Mouse (Mus musculus) ES-E14 (cell line): Measurements from ENCODE around the gene Pgp. TPM values are rescaled to one million over a fixed set of nuclear protein-coding genes. Genes with fewer than 3 reads are reported as not detected.
A peak's percentile ranks its signal among the peaks of the same experiment; 100 is the strongest.

ENCODE experiments used
- DNase-seq: peaks from one replicate; pipeline ENCODE4 v3.0.0-alpha.2; 2013; ENCODE audit warnings: low read depth, low spot score
- H3K27ac ChIP-seq: 2 replicates; pipeline ENCODE4 v1.5.1; 2012; ENCODE audit warnings: low read depth, mild to moderate bottlenecking, low read length, moderate library complexity, mixed read lengths; ENCODE audit not compliant: poor library complexity, insufficient read depth, severe bottlenecking
- H3K36me3 ChIP-seq: 2 replicates; pipeline ENCODE4 v1.6.1; 2012; ENCODE audit warnings: mild to moderate bottlenecking, low read length, moderate library complexity, mixed read lengths; ENCODE audit not compliant: control insufficient read depth, poor library complexity, insufficient read depth, severe bottlenecking
- H3K4me1 ChIP-seq, 2 experiments: fragments of 150-350 bp in 1 of 2; sonication (generic) in 1 of 2; 2 replicates each; pipeline ENCODE4 v1.6.1; 2012; ENCODE audit warnings: low read length in 2 of 2, mild to moderate bottlenecking in 1 of 2, mixed read lengths in 1 of 2; ENCODE audit not compliant: control insufficient read depth in 2 of 2, insufficient read depth in 2 of 2, poor library complexity in 1 of 2
- H3K4me3 ChIP-seq, 2 experiments: fragments of 150-350 bp in 1 of 2; sonication (generic) in 1 of 2; 2 replicates each; pipeline ENCODE4 v1.5.1; 2012; ENCODE audit warnings: low read length in 2 of 2, low read depth in 1 of 2, mild to moderate bottlenecking in 1 of 2, mixed read lengths in 1 of 2; ENCODE audit not compliant: insufficient read depth in 1 of 2, poor library complexity in 1 of 2, severe bottlenecking in 1 of 2
- H3K9ac ChIP-seq: 2 replicates; pipeline ENCODE4 v1.6.1; 2012; ENCODE audit warnings: low read depth, mild to moderate bottlenecking, low read length, mixed read lengths; ENCODE audit not compliant: poor library complexity, insufficient read depth, severe bottlenecking
- H3K9me3 ChIP-seq: fragments of 150-350 bp; sonication (generic); 2 replicates; pipeline ENCODE4 v1.6.1; 2012; ENCODE audit warnings: low read depth, mild to moderate bottlenecking, low read length; ENCODE audit not compliant: control insufficient read depth, insufficient read depth
- CHD2 ChIP-seq: IDR thresholded peaks from 2 replicates; pipeline ENCODE4 v1.6.1; 2014; ENCODE audit warnings: mild to moderate bottlenecking, low read depth, low read length, inconsistent platforms
- HCFC1 ChIP-seq: IDR thresholded peaks from 2 replicates; pipeline ENCODE4 v1.6.1; 2012; ENCODE audit warnings: low read length, inconsistent platforms, borderline replicate concordance; ENCODE audit not compliant: insufficient read depth
- MAFK ChIP-seq: IDR thresholded peaks from 2 replicates; pipeline ENCODE4 v1.6.1; 2014; ENCODE audit warnings: mild to moderate bottlenecking, low read depth, low read length, inconsistent platforms; ENCODE audit not compliant: insufficient read depth
- ZC3H11A ChIP-seq: IDR thresholded peaks from 2 replicates; pipeline ENCODE4 v1.6.1; 2012; ENCODE audit warnings: low read depth, mild to moderate bottlenecking, inconsistent platforms, low read length, borderline replicate concordance
- ZNF384 ChIP-seq: IDR thresholded peaks from 2 replicates; pipeline ENCODE4 v1.6.1; 2012; ENCODE audit warnings: low read depth, low read length, inconsistent platforms
- in situ Hi-C, 2 experiments: fragments of 600-800 bp; cut with MboI; formaldehyde crosslinking; loops; one replicate each; pipeline ENCODE4 v1.15.1; 2025; ENCODE audit warnings: low sequenced_read_pairs in 2 of 2, inconsistent platforms in 1 of 2; ENCODE audit not compliant: unreplicated experiment in 2 of 2
- total RNA-seq: library from RNA; depleted of rRNA; stranded (reverse); fragments of 300-350 nt; gene quantifications from 2 replicates; pipeline ENCODE4 v1.2.3, GENCODE M21; 2012

Gene Pgp
- total RNA-seq, 1 experiment = 16.6 TPM

- Histone ChIP-seq H3K9ac (peak overlapping the region; percentile 78; the same call in 1 of the 2 replicates), H3K27ac (no peak overlapping the region), H3K36me3 (no peaks in the 10 kb centered on the region), H3K4me3 (peak overlapping the region; percentile 87 to 92; a peak in 3 of 4 replicates), H3K9me3 (no peaks in the 10 kb centered on the region), H3K4me1 (peaks cover 4 to 9% of the 10 kb centered on the region in 2 experiments; a peak in 3 of 4 replicates)
- DNase-seq = no peak
- in situ Hi-C loops = no loop called here
- no peak for TF ChIP-seq HCFC1
- no peak for TF ChIP-seq ZC3H11A
- TF ChIP-seq MAFK = no peak
- TF ChIP-seq CHD2 = no peak
- no peak for TF ChIP-seq ZNF384
Measured at GRCm38 (mm10) chr17:24489265-24490030, 19.3 kb downstream of the Pgp start.

- in situ Hi-C loops = no loop called here
- no peak for DNase-seq
- Histone ChIP-seq H3K4me1 (peaks cover 3 to 6% of the 10 kb centered on the region in 2 experiments; a peak in 3 of 4 replicates), H3K9ac (no peak overlapping the region), H3K4me3 (no peak overlapping the region), H3K27ac (no peak overlapping the region), H3K36me3 (no peaks in the 10 kb centered on the region), H3K9me3 (no peaks in the 10 kb centered on the region)
- TF ChIP-seq CHD2 (no peak), HCFC1 (no peak), ZNF384 (no peak), MAFK (no peak), ZC3H11A (no peak)
Measured at GRCm38 (mm10) chr17:24490399-24490798, 20.2 kb downstream of the Pgp start.

- no peak overlapping the region for H3K9ac ChIP-seq
- H3K36me3 ChIP-seq = no peaks in the 10 kb centered on the region
- TF ChIP-seq ZNF384 (no peak), MAFK (no peak), ZC3H11A (peak; percentile 42; the same call in 1 of the 2 replicates), HCFC1 (no peak), CHD2 (no peak)
- H3K4me1 ChIP-seq = 0 out of 4 replicates have a peak, but pooled peaks cover 0 to 2% of the 10 kb centered on the region in 2 experiments
- no peak overlapping the region for H3K27ac ChIP-seq
- DNase-seq = peak; percentile 69
- H3K4me3 ChIP-seq = no peak overlapping the region
- H3K9me3 ChIP-seq = no peaks in the 10 kb centered on the region
- in situ Hi-C loops = no loop called here
Measured at GRCm38 (mm10) chr17:24494627-24495335, 24.6 kb downstream of the Pgp start.

GRCm38 (mm10) chr17:24495443-24495842 lies 25.3 kb downstream of the Pgp start:
- no peaks in the 10 kb centered on the region for H3K36me3 ChIP-seq
- 0 out of 4 replicates have a peak, but pooled peaks cover 0 to 2% of the 10 kb centered on the region in 2 experiments for H3K4me1 ChIP-seq
- DNase-seq = no peak
- in situ Hi-C loops = no loop called here
- no peak overlapping the region for H3K27ac ChIP-seq
- TF ChIP-seq MAFK (no peak), ZC3H11A (no peak), HCFC1 (no peak), CHD2 (no peak), ZNF384 (no peak)
- no peak overlapping the region for H3K4me3 ChIP-seq
- no peak overlapping the region for H3K9ac ChIP-seq
- H3K9me3 ChIP-seq = no peaks in the 10 kb centered on the region
